In genomic region chr2:77333394-77334079, GRCm38 (mm10) we compare ENCODE assay signal across 25 mouse cellular contexts. TPM values are rescaled to one million over a fixed set of nuclear protein-coding genes. Genes with fewer than 3 reads are reported as not detected.
A peak's percentile ranks its signal among the peaks of the same experiment; 100 is the strongest.
DNase-seq lines count a peak whose midpoint lies in the region; ATAC-seq lines count a peak whose summit lies in the region.
"Had no signal": no experiment of that assay in that cellular context is flagged by ENCODE, and none has a peak within 500 bp of the region (broad histone marks: within the 10 kb centered on the region; RNA-seq: fewer than 3 reads in every experiment).

No protein-coding gene starts in this region.

- no peak overlapping the region for H3K9ac ChIP-seq in hindbrain, embryonic 14.5 days
- H3K9ac ChIP-seq in midbrain, embryonic 13.5 days (replicated peaks) = no peak overlapping the region
- H3K9ac ChIP-seq: heart, embryonic 15.5 days; limb, embryonic 15.5 days; liver, embryonic 14.5 days; lung, embryonic 14.5 days had no signal

- DNase-seq in hindbrain, embryonic 14.5 days (ENCODE audit: low spot score) = no peak
- DNase-seq in hindbrain, embryonic 10.5 days (ENCODE audit: low spot score) = no peak
- peak; percentile 35 for DNase-seq in ZHBTc4 (ENCODE audit: low read depth, low spot score)
- peak; percentile 49 for DNase-seq in retina, postnatal 1 day
- no peak for DNase-seq in spleen, adult 12 weeks (ENCODE audit: low spot score)
- no peak for DNase-seq in gastrocnemius, postnatal 10 days
- DNase-seq: adrenal gland, postnatal 25 days; cerebellum, adult 11 months; cerebellum, postnatal 10 days; heart, postnatal 36 days; kidney, adult 18-20 months; layer of hippocampus, adult 9-11 months; left cerebral cortex, postnatal 4 days; lung, embryonic 14.5 days; right cerebral cortex, postnatal 25 days; thymus, postnatal 14 days had no signal

- no peak overlapping the region; the same call in 1 of the 2 replicates for H3K4me2 ChIP-seq in hindbrain, embryonic 14.5 days (replicated peaks)
- H3K4me2 ChIP-seq in midbrain, embryonic 13.5 days (replicated peaks) = no peak overlapping the region
- H3K4me2 ChIP-seq: heart, embryonic 15.5 days; limb, embryonic 15.5 days; lung, embryonic 14.5 days had no signal

- ATAC-seq in hindbrain, embryonic 14.5 days (ENCODE audit: low FRiP score) = peak; percentile 37; the same call in 1 of the 2 replicates
- ATAC-seq in midbrain, embryonic 13.5 days = 0 out of 2 replicates have a peak, but pooled peaks have one; percentile 62
- ATAC-seq: inflammation-experienced regulatory T-cells, adult 6 months had no signal

- H3K4me3 ChIP-seq in hindbrain, embryonic 14.5 days (replicated peaks; ENCODE audit: low read length) = no peak overlapping the region
- H3K4me3 ChIP-seq in hindbrain, embryonic 10.5 days = no peak overlapping the region
- H3K4me3 ChIP-seq in midbrain, embryonic 13.5 days (replicated peaks) = no peak overlapping the region
- H3K4me3 ChIP-seq: embryonic facial prominence, embryonic 10.5 days; heart, embryonic 15.5 days; left cerebral cortex, adult 2 months; limb, embryonic 15.5 days; megakaryocyte, embryonic 14.5 days had no signal

- peaks cover 6% of the 10 kb centered on the region for H3K4me1 ChIP-seq in hindbrain, embryonic 14.5 days (replicated peaks; ENCODE audit: control insufficient read depth, insufficient read depth, low read length)
- H3K4me1 ChIP-seq in hindbrain, embryonic 10.5 days (replicated peaks) = peaks cover 16% of the 10 kb centered on the region
- peaks cover 6% of the 10 kb centered on the region; the same call in 1 of the 2 replicates for H3K4me1 ChIP-seq in midbrain, embryonic 13.5 days (replicated peaks)
- H3K4me1 ChIP-seq: embryonic facial prominence, embryonic 10.5 days; heart, embryonic 15.5 days; megakaryocyte, embryonic 14.5 days had no signal

- no peaks in the 10 kb centered on the region for H3K36me3 ChIP-seq in hindbrain, embryonic 14.5 days (replicated peaks; ENCODE audit: control insufficient read depth, insufficient read depth)
- H3K36me3 ChIP-seq in hindbrain, embryonic 10.5 days = no peaks in the 10 kb centered on the region
- H3K36me3 ChIP-seq in midbrain, embryonic 13.5 days = no peaks in the 10 kb centered on the region
- H3K36me3 ChIP-seq: embryonic facial prominence, embryonic 10.5 days; heart, embryonic 15.5 days; limb, embryonic 15.5 days had no signal

- no peak overlapping the region for H3K27ac ChIP-seq in hindbrain, embryonic 14.5 days
- H3K27ac ChIP-seq in hindbrain, embryonic 10.5 days = no peak overlapping the region
- H3K27ac ChIP-seq in midbrain, embryonic 13.5 days = peak overlapping the region; percentile 14; the same call in 1 of the 2 replicates
- H3K27ac ChIP-seq: embryonic facial prominence, embryonic 10.5 days; heart, embryonic 15.5 days; kidney, postnatal 0 days; left cerebral cortex, adult 2 months; liver, embryonic 14.5 days had no signal

- WGBS in hindbrain, embryonic 14.5 days = 28% methylated on average over 8 of the region's 8 CpGs
- 51% methylated on average over 8 of the region's 8 CpGs for WGBS in hindbrain, embryonic 10.5 days
- WGBS in midbrain, embryonic 13.5 days = 46% methylated on average over 8 of the region's 8 CpGs

- no peaks in the 10 kb centered on the region for H3K27me3 ChIP-seq in hindbrain, embryonic 14.5 days (ENCODE audit: control insufficient read depth, insufficient read depth, low read length)
- no peaks in the 10 kb centered on the region for H3K27me3 ChIP-seq in hindbrain, embryonic 10.5 days (ENCODE audit: insufficient read depth, poor library complexity, severe bottlenecking)
- no peaks in the 10 kb centered on the region for H3K27me3 ChIP-seq in midbrain, embryonic 13.5 days
- H3K27me3 ChIP-seq: heart, embryonic 15.5 days; limb, embryonic 15.5 days; megakaryocyte, embryonic 14.5 days had no signal

- H3K9me3 ChIP-seq in hindbrain, embryonic 14.5 days (ENCODE audit: control insufficient read depth, low read length) = peaks cover 4% of the 10 kb centered on the region; the same call in 1 of the 2 replicates
- H3K9me3 ChIP-seq in hindbrain, embryonic 10.5 days = no peaks in the 10 kb centered on the region
- no peaks in the 10 kb centered on the region for H3K9me3 ChIP-seq in midbrain, embryonic 13.5 days
- H3K9me3 ChIP-seq: embryonic facial prominence, embryonic 10.5 days; heart, embryonic 15.5 days; limb, embryonic 15.5 days had no signal

RNA-seq across cellular contexts. Expression of gene Sestd1, which starts 53.1 kb away (rescaled TPM):
- 48.8 and 51.7 TPM in 2 replicates for polyA plus RNA-seq in hindbrain, embryonic 14.5 days (2014; fragmentation: Nextera tagmentation; extraction: Ambion mirVana)
- polyA plus RNA-seq in hindbrain, embryonic 10.5 days (2016; fragmentation: Nextera tagmentation; extraction: Ambion mirVana) = 14.8 and 18.3 TPM in 2 replicates
- 28.2 and 28.7 TPM in 2 replicates for polyA plus RNA-seq in midbrain, embryonic 13.5 days (2015; fragmentation: Nextera tagmentation; extraction: Ambion mirVana)
- 10 to 100 TPM; 15.5 to 17.5 TPM for total RNA-seq in gastrocnemius, postnatal 10 days (2021)

Comparison
In these comparisons a context has a peak if more than half of its experiments do, and no peak if none do; other contexts are left out.
1. DNase-seq: peak in ZHBTc4 (single experiment) and retina, postnatal 1 day (single experiment); none in hindbrain, embryonic 14.5 days (single experiment), hindbrain, embryonic 10.5 days (single experiment), spleen, adult 12 weeks (single experiment) and gastrocnemius, postnatal 10 days (single experiment).